Mouse (Mus musculus): Measurements from ENCODE around the gene Gabrb3.
"Not testable (repeated sequence)": the region's sequence is repeated elsewhere in the genome, so short reads cannot be mapped to it uniquely, and the experiment has no call there.

Gabrb3 gene

DNA sequence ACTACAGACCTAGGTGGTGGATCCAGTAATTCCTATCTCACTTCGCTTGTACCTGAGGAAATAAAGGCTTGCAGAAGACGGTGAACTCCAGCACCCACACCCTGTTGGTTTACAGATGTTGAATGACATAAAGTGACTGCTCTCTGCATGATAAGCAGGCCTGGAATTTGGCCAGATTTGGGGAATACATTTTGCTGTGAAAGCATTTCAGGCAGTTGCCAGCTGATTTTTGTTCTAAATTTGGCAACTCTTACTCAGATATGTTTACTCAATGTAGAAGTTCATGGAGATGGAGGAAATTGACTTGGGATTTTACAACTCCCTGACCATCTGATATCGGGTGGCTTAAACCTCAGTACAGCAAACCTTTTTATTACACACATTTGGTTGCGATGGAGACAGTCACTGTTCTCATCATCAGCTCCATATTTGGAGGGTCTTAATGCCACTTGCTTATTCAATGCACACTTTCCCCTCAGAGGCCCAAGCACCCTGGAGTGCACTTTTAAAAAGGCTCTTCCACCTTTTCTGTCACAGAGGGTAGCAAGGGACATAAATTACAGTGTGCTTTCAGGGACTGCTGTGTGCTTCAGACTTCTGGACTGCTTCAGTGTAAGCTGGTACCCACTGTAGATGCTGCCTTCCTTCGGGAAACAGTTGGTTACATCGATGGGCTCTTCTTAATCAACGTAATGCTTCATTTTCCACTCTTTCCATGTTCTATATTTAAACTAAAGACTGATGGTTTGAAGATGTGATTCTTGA lies 287.7 kb downstream of the Gabrb3 start:
- no peak for DNase-seq (ENCODE audit: low spot score)

- no peak for DNase-seq (ENCODE audit: low spot score)
Observed at GRCm38 (mm10) chr7:57711709-57712108, 292.2 kb downstream of the Gabrb3 start.

DNA sequence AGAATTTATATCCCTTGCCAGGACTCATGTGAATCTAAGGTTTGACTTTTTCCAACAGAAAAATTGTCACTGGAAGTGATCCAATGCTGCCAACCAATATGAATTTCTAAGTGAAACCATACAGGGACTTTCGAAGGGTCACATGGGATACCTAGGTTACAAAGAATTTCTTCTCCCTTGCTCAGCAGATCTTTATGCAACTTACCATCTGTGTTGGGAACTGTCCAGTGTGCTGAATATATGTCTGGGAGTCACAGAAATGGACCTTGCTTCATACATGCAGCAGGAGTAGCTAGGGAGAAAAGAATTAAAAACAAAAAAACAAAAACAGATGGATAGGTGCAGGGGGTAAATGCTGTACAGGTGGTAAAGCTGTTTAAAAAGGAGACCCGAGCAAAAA lies 327.3 kb downstream of the Gabrb3 start:
- DNase-seq (ENCODE audit: low spot score) = no peak

DNA sequence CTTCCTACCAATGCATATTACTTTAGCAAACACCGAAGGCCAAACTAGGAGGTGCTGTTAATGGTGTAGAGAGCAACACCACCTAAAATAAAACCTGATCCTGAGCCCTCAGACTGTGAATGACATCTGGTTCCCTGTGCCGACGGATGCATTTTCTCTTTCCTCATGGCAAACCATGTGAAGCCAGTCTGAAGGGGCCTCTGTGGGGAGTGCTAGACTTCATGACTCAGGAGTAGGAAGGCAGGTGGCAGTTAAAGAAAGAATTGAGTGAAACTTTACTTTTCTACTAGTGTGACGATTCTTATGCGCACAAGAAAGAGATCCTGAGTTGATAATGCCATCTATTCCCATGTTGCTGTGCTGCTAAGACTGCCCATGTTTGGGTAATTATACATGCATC lies 341.0 kb downstream of the Gabrb3 start:
- DNase-seq (ENCODE audit: low spot score) = no peak

DNA sequence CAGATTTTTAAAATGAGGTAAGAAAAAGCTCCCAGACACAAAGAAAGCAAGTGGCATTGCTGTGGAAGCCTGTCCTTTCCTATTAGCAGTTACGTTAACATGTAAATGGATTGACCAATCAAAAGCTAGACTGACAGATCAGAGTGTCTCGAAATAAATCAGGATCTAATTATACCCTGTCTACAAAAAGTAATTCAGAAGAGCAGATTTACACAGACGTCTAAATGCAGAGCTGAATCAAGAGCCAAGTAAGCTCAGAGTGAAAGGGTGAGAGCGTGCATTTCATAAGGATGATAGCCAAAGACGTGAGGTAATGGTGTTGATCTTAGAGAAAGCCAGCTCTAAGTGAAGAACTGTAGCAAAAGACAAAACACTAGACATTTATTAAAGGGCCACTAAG lies 359.3 kb downstream of the Gabrb3 start:
- no peak for DNase-seq (ENCODE audit: low spot score)

DNA sequence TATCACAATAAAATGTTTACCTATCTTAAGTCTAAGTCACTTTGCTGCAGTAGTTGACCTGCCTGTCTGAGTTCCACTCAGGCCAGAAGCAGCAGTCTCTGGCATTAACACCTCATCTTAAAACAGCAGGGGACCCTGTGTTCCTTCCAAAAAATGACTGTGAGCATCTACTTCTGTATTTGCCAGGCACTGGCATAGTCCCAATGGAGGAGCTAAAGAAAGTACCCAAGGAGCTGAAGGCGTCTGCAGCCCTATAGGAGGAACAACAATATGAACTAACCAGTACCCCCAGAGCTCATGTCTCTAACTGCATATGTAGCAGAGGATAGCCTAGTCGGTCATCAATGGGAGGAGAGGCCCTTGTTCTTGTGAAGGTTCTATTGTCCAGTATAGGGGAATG lies 366.6 kb downstream of the Gabrb3 start:
- not testable (repeated sequence) for DNase-seq (ENCODE audit: low spot score)

DNA sequence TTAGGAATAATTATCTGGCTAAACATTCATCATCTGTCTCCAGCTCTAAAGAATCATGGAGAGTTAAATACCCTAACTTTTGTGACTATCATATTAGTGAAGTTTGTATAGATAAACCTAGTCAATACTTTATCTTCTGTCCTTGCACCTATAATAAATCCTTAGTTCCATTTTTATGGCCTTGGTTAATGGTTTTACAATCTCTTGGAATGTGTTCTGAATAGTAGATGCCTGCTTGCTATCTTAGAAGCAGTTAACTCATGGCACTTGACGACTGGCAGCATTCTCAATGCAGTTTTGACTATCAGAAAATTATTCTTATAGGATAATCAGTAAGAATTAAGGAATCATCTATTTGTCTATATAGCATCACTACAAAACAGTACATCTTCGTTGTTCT lies 368.0 kb downstream of the Gabrb3 start:
- DNase-seq (ENCODE audit: low spot score) = no peak

DNA sequence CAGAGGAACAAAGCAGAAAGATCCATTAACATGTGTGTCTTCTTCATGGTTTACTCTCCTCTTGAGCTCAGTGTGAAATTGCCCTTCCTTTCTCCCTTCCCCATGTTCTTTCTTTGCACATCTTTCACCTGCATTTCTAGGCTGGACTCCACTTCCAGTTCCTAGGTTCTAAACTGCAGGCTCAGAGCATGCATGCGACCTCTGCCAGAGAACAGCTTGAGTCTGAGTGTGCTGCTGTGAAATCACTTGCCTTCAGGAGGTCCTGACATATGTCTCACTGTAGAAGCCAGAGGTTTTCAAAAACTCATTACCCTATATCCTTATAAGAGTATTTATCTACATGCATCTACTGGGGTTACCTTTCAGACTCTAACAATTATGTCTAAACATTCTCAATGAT lies 383.8 kb downstream of the Gabrb3 start:
- no peak for DNase-seq (ENCODE audit: low spot score)

GRCm38 (mm10) chr7:57813716-57814115 lies 394.2 kb downstream of the Gabrb3 start:
- DNase-seq (ENCODE audit: low spot score) = no peak

GRCm38 (mm10) chr7:57842383-57842896 lies 422.9 kb downstream of the Gabrb3 start:
- DNase-seq (ENCODE audit: low spot score) = no peak

GRCm38 (mm10) chr7:57867951-57868350 lies 448.5 kb downstream of the Gabrb3 start:
- DNase-seq (ENCODE audit: low spot score) = no peak

Data from lung, postnatal 25 days (tissue).